Mouse (Mus musculus) MEL (cell line): Measurements from ENCODE around the gene Ube4a.

Experiments
- CTCF ChIP-seq, 3 experiments: IDR thresholded peaks in 2 of 3; conservative IDR thresholded peaks in 1 of 3; 2 replicates each; pipeline ENCODE4 v1.5.1; 2011 to 2012; ENCODE audit warnings: low read length in 3 of 3, low read depth in 2 of 3, mild to moderate bottlenecking in 2 of 3, improper control_type of control experiment in 1 of 3, inconsistent platforms in 1 of 3, mixed read lengths in 1 of 3, moderate library complexity in 1 of 3; ENCODE audit not compliant: control insufficient read depth in 1 of 3, insufficient read depth in 1 of 3, poor library complexity in 1 of 3, severe bottlenecking in 1 of 3
- EP300 ChIP-seq, 2 experiments: IDR thresholded peaks; 2 replicates each; pipeline ENCODE4 v1.6.1; 2011; ENCODE audit warnings: improper control_type of control experiment in 2 of 2, low read length in 2 of 2, low read depth in 1 of 2, mild to moderate bottlenecking in 1 of 2
- HCFC1 ChIP-seq: IDR thresholded peaks from 2 replicates; pipeline ENCODE4 v1.6.1; 2012; ENCODE audit warnings: low read depth, mild to moderate bottlenecking, inconsistent platforms, low read length, improper control_type of control experiment, moderate library complexity
- JUND ChIP-seq: IDR thresholded peaks from 2 replicates; pipeline ENCODE4 v1.6.1; 2011; ENCODE audit warnings: low read depth, mild to moderate bottlenecking, improper control_type of control experiment, low read length
- MAFK ChIP-seq: IDR thresholded peaks from 2 replicates; pipeline ENCODE4 v1.6.1; 2011; ENCODE audit warnings: low read depth, mild to moderate bottlenecking, low read length, improper control_type of control experiment, borderline replicate concordance
- POLR2A ChIP-seq, 2 experiments: IDR thresholded peaks; 2 replicates each; pipeline ENCODE4 v1.6.1; 2011 to 2012; ENCODE audit warnings: low read length in 2 of 2, mild to moderate bottlenecking in 2 of 2, control low read depth in 1 of 2, improper control_type of control experiment in 1 of 2, low read depth in 1 of 2, moderate library complexity in 1 of 2; ENCODE audit not compliant: control insufficient read depth in 1 of 2, insufficient read depth in 1 of 2, poor library complexity in 1 of 2
- RCOR1 ChIP-seq: IDR thresholded peaks from 2 replicates; pipeline ENCODE4 v1.6.1; 2012; ENCODE audit warnings: low read depth, mild to moderate bottlenecking, inconsistent platforms, low read length, improper control_type of control experiment
- SMC3 ChIP-seq: IDR thresholded peaks from 2 replicates; pipeline ENCODE4 v1.6.1; 2011; ENCODE audit warnings: low read depth, low read length, improper control_type of control experiment
- TBP ChIP-seq: IDR thresholded peaks from 2 replicates; pipeline ENCODE4 v1.8.0; 2011; ENCODE audit warnings: low read depth, low read length, improper control_type of control experiment
- ZC3H11A ChIP-seq: IDR thresholded peaks from 2 replicates; pipeline ENCODE4 v1.6.1; 2012; ENCODE audit warnings: low read depth, mild to moderate bottlenecking, inconsistent platforms, low read length, improper control_type of control experiment
- ZNF384 ChIP-seq: IDR thresholded peaks from 2 replicates; pipeline ENCODE4 v1.6.1; 2012; ENCODE audit warnings: low read depth, mild to moderate bottlenecking, inconsistent platforms, low read length, improper control_type of control experiment

DNA sequence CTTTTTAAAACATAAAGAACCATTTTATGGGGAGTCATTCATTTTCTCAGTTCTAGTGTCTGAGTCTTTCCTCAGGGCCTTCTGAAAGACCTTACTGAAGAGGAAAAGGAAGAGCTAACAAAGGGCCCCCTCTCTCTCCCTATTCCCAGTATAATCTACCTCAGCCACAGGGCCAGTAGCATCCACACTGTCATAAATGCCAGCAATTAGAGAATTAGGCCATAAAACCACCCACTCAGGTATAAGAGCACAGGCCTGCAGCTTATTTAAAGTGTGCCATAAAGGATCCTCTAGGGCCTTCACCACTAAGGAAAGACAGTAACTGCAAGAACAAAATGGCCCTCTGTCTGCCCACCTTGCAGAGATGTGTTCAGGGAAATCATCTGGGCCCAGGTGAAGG, 91.2 kb downstream of the Ube4a start:
- TF ChIP-seq TBP (no peak), RCOR1 (no peak), HCFC1 (no peak), POLR2A (IDR thresholded peaks at IDR 0.05; ENCODE audit: control insufficient read depth in 1 of 2, insufficient read depth in 1 of 2, low read depth in 1 of 2, low read length in 2 of 2, poor library complexity in 1 of 2) (no peak), EP300 (IDR thresholded peaks at IDR 0.05; ENCODE audit: low read depth in 1 of 2, low read length in 2 of 2) (no peak), ZC3H11A (no peak), ZNF384 (no peak), JUND (no peak), CTCF (IDR thresholded peaks at IDR 0.05 in 2 of 3, conservative IDR thresholded peaks at IDR 0.05 in 1 of 3; ENCODE audit: control insufficient read depth in 1 of 3, insufficient read depth in 1 of 3, low read depth in 2 of 3, low read length in 3 of 3, poor library complexity in 1 of 3, severe bottlenecking in 1 of 3) (no peak), SMC3 (no peak), MAFK (no peak)
